Mouse (Mus musculus) C3H10T1/2 (cell line): Measurements from ENCODE around the gene Baz1b. TPM values are rescaled to one million over a fixed set of nuclear protein-coding genes. Genes with fewer than 3 reads are reported as not detected.

Experiments used
- polyA plus RNA-seq, 2 experiments: library from polyadenylated mRNA; unstranded; fragments of >200 nt; fragmentation: generic; extraction: Trizol; gene quantifications; one replicate each; pipeline ENCODE4 v1.2.1; 2012; ENCODE audit warnings: missing spikeins in 2 of 2

The Baz1b gene
- 10 to 100 TPM in 1 of 2 experiments, 1 to 10 TPM in 1; 3.9 to 29.9 TPM for polyA plus RNA-seq

GRCm38 (mm10) chr5:135186621-135187348 lies at the start of gene Baz1b:
Baz1b (plus strand) TSS chr5:135187264.

GRCm38 (mm10) chr5:135149053-135149819 lies 37.8 kb upstream of the Baz1b start, which contains the start of gene Tbl2:
Tbl2 (plus strand) TSS chr5:135149657.

GRCm38 (mm10) chr5:135168063-135169062 lies 18.7 kb upstream of the Baz1b start, which contains the start of gene Bcl7b:
Bcl7b (plus strand) TSS chr5:135168283.

DNA sequence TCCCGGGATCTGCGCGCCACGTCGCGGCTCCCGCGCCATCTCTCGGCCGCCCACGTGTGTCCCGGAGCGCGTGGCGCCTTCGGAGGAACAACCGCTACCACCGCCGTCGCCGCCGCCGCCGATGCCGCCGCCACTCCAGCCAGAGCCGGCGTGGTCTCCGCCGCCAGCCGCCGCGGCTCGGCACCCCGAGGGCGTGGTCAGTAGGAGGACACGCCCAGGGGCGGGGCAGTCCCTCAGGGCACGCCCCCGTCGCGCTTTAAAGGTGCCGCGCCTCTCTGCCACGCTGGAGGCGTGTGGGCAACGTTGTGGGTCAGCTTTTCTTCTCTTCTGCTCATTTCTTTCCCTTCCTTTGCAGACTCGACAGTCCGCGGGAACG lies 64.0 kb downstream of the Baz1b start, which contains the start of gene Fzd9:
TSS of gene Fzd9 (minus strand) at position 152 of the 376 bp plus-strand sequence.

Other genes starting within 250 kb of the Baz1b start
- gene Cldn4, start 240.3 kb upstream of the Baz1b start, polyA plus RNA-seq, result not detected
- not detected for gene Cldn3, start 201.1 kb upstream of the Baz1b start, polyA plus RNA-seq
- gene Abhd11, start 178.1 kb upstream of the Baz1b start, polyA plus RNA-seq, result 10 to 100 TPM; 30.4 to 30.8 TPM
- 1 to 10 TPM; 1.6 to 5.4 TPM for gene Stx1a, start 163.8 kb upstream of the Baz1b start, polyA plus RNA-seq
- gene Dnajc30, start 123.1 kb upstream of the Baz1b start, polyA plus RNA-seq, result 10 to 100 TPM; 23.6 to 34.4 TPM
- gene Bud23, start 122.3 kb upstream of the Baz1b start, polyA plus RNA-seq, result 10 to 100 TPM; 29.7 to 34.2 TPM
- 10 to 100 TPM in 1 of 2 experiments, 1 to 10 TPM in 1; 4.9 to 16.4 TPM for gene Vps37d, start 109.0 kb upstream of the Baz1b start, polyA plus RNA-seq
- not detected for gene Mlxipl, start 97.4 kb upstream of the Baz1b start, polyA plus RNA-seq
- 10 to 100 TPM in 1 of 2 experiments, 1 to 10 TPM in 1; 6.8 to 10.3 TPM for gene Tbl2, start 37.6 kb upstream of the Baz1b start, polyA plus RNA-seq
- 10 to 100 TPM; 44.8 to 53.4 TPM for gene Bcl7b, start 19.0 kb upstream of the Baz1b start, polyA plus RNA-seq
- gene Fzd9, start 64.0 kb downstream of the Baz1b start, polyA plus RNA-seq, result 1 to 10 TPM in 1 of 2 experiments, under 1 TPM in 1; 0.63 to 6.3 TPM
- gene Fkbp6, start 162.8 kb downstream of the Baz1b start, polyA plus RNA-seq, result not detected
- gene Trim50, start 166.0 kb downstream of the Baz1b start, polyA plus RNA-seq, result not detected
- 10 to 100 TPM; 24.2 to 33.1 TPM for gene Nsun5, start 182.7 kb downstream of the Baz1b start, polyA plus RNA-seq
- 10 to 100 TPM in 1 of 2 experiments, 1 to 10 TPM in 1; 5.6 to 13.6 TPM for gene Pom121, start 207.3 kb downstream of the Baz1b start, polyA plus RNA-seq